Mouse (Mus musculus) left cerebral cortex, adult 18-20 months (tissue): ENCODE measurements around the gene Pdcd2l. TPM values are rescaled to one million over a fixed set of nuclear protein-coding genes. Genes with fewer than 3 reads are reported as not detected.

Source experiments
- DNase-seq, 2 experiments: peaks; one replicate each; pipeline ENCODE4 v3.0.0; 2021 to 2022; ENCODE audit warnings: low spot score in 2 of 2, mixed read lengths in 1 of 2
- total RNA-seq, 2 experiments: library from RNA; stranded (reverse); gene quantifications; 2 replicates each; pipeline ENCODE4 v1.2.3; 2021

Gene Pdcd2l
- total RNA-seq, 2 experiments from 2014 or later, result 20.6 to 24.0 TPM

DNA sequence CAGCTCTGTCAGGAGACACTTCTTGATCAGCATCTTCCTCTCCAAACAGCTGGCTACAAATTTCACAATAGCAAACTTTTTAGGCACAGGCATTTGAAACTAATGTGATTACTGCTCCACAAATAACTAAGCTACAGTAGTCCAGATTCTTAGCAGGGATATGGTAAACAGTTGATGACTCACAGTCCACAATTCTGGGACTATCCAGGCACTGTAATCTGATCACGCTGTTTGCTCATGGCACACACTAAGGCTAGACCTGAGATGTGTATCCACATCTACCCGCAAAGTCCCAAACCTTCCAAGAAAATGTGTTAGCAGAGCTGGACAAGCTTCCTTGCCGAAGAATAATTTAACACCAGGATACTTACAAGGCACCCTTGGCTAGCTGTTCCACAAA, 38.5 kb downstream of the Pdcd2l start:
- DNase-seq, result no peak

DNA sequence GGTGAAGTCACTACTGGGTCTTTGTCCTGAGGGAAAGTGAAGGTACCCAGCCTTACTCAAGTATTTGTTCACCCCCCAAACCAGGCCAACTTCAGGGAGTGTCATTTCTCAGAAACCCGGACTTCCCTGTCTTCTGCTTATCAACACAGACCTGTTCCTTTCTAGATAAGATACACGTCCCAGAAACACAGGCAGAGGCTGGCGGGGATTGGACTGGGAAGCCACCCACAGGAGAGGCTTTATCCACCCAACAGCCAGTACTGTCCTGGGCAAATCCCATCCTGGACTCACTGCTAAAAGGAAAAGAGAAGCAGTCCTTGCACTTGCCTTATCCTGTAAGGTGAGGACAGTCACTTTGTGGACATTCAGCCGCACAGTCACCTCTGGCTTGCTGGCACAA, 49.3 kb downstream of the Pdcd2l start:
- DNase-seq, result no peak

DNA sequence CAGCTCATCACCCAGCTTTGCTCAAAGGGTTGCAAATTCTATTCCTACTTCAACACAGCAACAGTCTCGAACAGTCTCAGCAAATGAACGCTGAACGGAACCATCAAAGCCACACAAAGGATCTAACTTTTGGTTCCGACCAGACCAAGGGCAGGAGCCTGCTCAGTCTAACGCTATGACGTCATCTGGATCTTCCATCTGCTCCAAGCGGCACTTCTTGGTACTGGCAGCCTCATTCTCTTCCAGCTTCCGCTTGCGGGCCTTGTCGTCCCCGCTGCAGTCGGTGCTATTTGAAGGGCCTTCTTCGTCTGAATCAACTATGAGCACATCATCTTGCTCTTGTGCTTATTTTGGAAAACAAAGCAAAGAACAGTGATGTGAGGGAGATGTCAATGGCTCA, 55.3 kb downstream of the Pdcd2l start:
- DNase-seq, result peak in 1 of 2 experiments; percentile 20

- DNase-seq, result no peak
These were observed 57.0 kb downstream of the Pdcd2l start for GRCm38 (mm10) chr7:34139493-34139892.

Other genes starting within 250 kb of the Pdcd2l start
- gene Scgb2b27, start 182.7 kb downstream of the Pdcd2l start, total RNA-seq, result not detected
- not detected for gene Scgb1b27, start 175.2 kb downstream of the Pdcd2l start, total RNA-seq
- gene Scgb1b30, start 101.2 kb downstream of the Pdcd2l start, total RNA-seq, result not detected
- 10 to 100 TPM in 1 of 2 experiments, 1 to 10 TPM in 1; 9.7 to 11.3 TPM for gene Wtip, start 63.4 kb downstream of the Pdcd2l start, total RNA-seq
- 10 to 100 TPM; 82.9 to 92.9 TPM for gene Uba2, start 27.1 kb downstream of the Pdcd2l start, total RNA-seq
- 100 to 1,000 TPM; 662 to 699 TPM for gene Gpi1, start 33.7 kb upstream of the Pdcd2l start, total RNA-seq
- not detected for gene Gm6096, start 54.4 kb upstream of the Pdcd2l start, total RNA-seq
- 10 to 100 TPM; 38.5 to 39.1 TPM for gene 4931406P16Rik, start 116.9 kb upstream of the Pdcd2l start, total RNA-seq
- gene Lsm14a, start 196.7 kb upstream of the Pdcd2l start, total RNA-seq, result 10 to 100 TPM; 82.1 to 94.8 TPM